Mouse (Mus musculus) heart, adult 2 months (tissue): ENCODE results near the gene Pard3. TPM values are rescaled to one million over a fixed set of nuclear protein-coding genes. Genes with fewer than 3 reads are reported as not detected.

ENCODE experiments used
- DNase-seq, 2 experiments: peaks; one replicate each; pipeline ENCODE4 v3.0.0; 2021
- H3K27ac ChIP-seq: fragments of 200-600 bp; 2 replicates; pipeline ENCODE4 v1.8.1; 2022
- H3K27me3 ChIP-seq: fragments of 200-500 bp; 2 replicates; pipeline ENCODE4 v1.6.1; 2012; ENCODE audit warnings: mild to moderate bottlenecking, low read length, inconsistent platforms, mixed read lengths; ENCODE audit not compliant: control insufficient read depth, insufficient read depth
- H3K36me3 ChIP-seq: fragments of 200-500 bp; 2 replicates; pipeline ENCODE4 v1.6.1; 2012; ENCODE audit warnings: low read length, inconsistent platforms; ENCODE audit not compliant: control insufficient read depth, insufficient read depth
- H3K4me1 ChIP-seq: fragments of 200-500 bp; 2 replicates; pipeline ENCODE4 v1.6.1; 2011; ENCODE audit warnings: low read length; ENCODE audit not compliant: control insufficient read depth, insufficient read depth
- H3K4me3 ChIP-seq: fragments of 200-600 bp; 2 replicates; pipeline ENCODE4 v1.8.1; 2022
- H3K79me2 ChIP-seq: fragments of 200-500 bp; replicated peaks from 2 replicates; pipeline ENCODE4 v1.6.1; 2012; ENCODE audit warnings: mild to moderate bottlenecking, inconsistent platforms, low read length, moderate library complexity, mixed read lengths; ENCODE audit not compliant: control insufficient read depth, insufficient read depth
- H3K9ac ChIP-seq: fragments of 200-500 bp; 2 replicates; pipeline ENCODE4 v1.6.1; 2012; ENCODE audit warnings: low read depth, mild to moderate bottlenecking, control low read depth, inconsistent platforms, low read length, mixed read lengths
- CTCF ChIP-seq: fragments of 200-600 bp; IDR thresholded peaks from 2 replicates; pipeline ENCODE4 v1.8.1; 2022; ENCODE audit warnings: antibody characterized with exemption, mild to moderate bottlenecking, moderate library complexity
- EP300 ChIP-seq: fragments of 200-500 bp; IDR thresholded peaks from 2 replicates; pipeline ENCODE4 v1.6.1; 2011; ENCODE audit warnings: low read depth, low read length, control low read depth; ENCODE audit not compliant: insufficient read depth
- POLR2A ChIP-seq: fragments of 200-500 bp; IDR thresholded peaks from 2 replicates; pipeline ENCODE4 v1.6.1; 2011; ENCODE audit warnings: mild to moderate bottlenecking, low read depth, low read length, control low read depth; ENCODE audit not compliant: insufficient read depth
- WGBS: fragments of 180-500 bp; shearing (Covaris S2); methylation state at CpG from one replicate; pipeline ENCODE4 v1.1.7; 2018; 5-methylcytosine and 5-hydroxymethylcytosine counted together
- intact Hi-C: fragments of 180-260 bp; cut with DNase I; formaldehyde crosslinking; loops from one replicate; pipeline ENCODE4 v1.15.1; 2025
- polyA plus RNA-seq: library from polyadenylated mRNA; depleted of rRNA; stranded (reverse); fragments of >200 nt; gene quantifications from 2 replicates; pipeline ENCODE4 v1.2.3, GENCODE M21; 2012
- total RNA-seq, 2 experiments: library from RNA; stranded (reverse); gene quantifications; 2 replicates each; pipeline ENCODE4 v1.2.3; 2021

The Pard3 gene
- total and polyA plus RNA-seq, 3 experiments, result 23.7 to 32.9 (median 30.1) TPM

- no peaks in the 10 kb centered on the region; the same call in 1 of the 2 replicates for H3K79me2 ChIP-seq
- no peak for DNase-seq
- WGBS, result 75% methylated on average over 2 of the region's 2 CpGs
- H3K4me1 ChIP-seq, result peaks cover 2% of the 10 kb centered on the region; the same call in 1 of the 2 replicates
- no peaks in the 10 kb centered on the region for H3K27me3 ChIP-seq
- H3K27ac ChIP-seq, result no peak overlapping the region
- no peak overlapping the region for H3K4me3 ChIP-seq
- intact Hi-C loops, result no loop called here
- no peak overlapping the region for H3K9ac ChIP-seq
- no peaks in the 10 kb centered on the region for H3K36me3 ChIP-seq
- no peak for TF ChIP-seq EP300
- TF ChIP-seq POLR2A, result no peak
- TF ChIP-seq CTCF, result no peak
Measured at GRCm38 (mm10) chr8:127269082-127269747, 205.5 kb downstream of the Pard3 start.

- Histone ChIP-seq H3K36me3 (no peaks in the 10 kb centered on the region), H3K79me2 (no peaks in the 10 kb centered on the region; the same call in 1 of the 2 replicates), H3K27ac (no peak overlapping the region), H3K27me3 (no peaks in the 10 kb centered on the region), H3K4me3 (no peak overlapping the region), H3K4me1 (no peaks in the 10 kb centered on the region), H3K9ac (no peak overlapping the region)
- TF ChIP-seq EP300, result no peak
- no peak for TF ChIP-seq POLR2A
- no peak for TF ChIP-seq CTCF
- intact Hi-C loops, result no loop called here
- WGBS, result 92% methylated on average over 3 of the region's 3 CpGs
- no peak for DNase-seq
Measured at GRCm38 (mm10) chr8:127271186-127271585, 207.5 kb downstream of the Pard3 start.

- no peak for TF ChIP-seq CTCF
- TF ChIP-seq POLR2A, result no peak
- no peak for TF ChIP-seq EP300
- Histone ChIP-seq H3K27ac (no peak overlapping the region), H3K27me3 (no peaks in the 10 kb centered on the region), H3K9ac (no peak overlapping the region), H3K36me3 (peaks cover 3% of the 10 kb centered on the region), H3K4me3 (no peak overlapping the region), H3K79me2 (no peaks in the 10 kb centered on the region), H3K4me1 (no peaks in the 10 kb centered on the region)
- WGBS, result 94% methylated on average over 7 of the region's 7 CpGs
- intact Hi-C loops, result no loop called here
- no peak for DNase-seq
Measured at GRCm38 (mm10) chr8:127280299-127280974, 216.7 kb downstream of the Pard3 start.

GRCm38 (mm10) chr8:127281035-127281434 lies 217.3 kb downstream of the Pard3 start:
- H3K27ac ChIP-seq, result no peak overlapping the region
- DNase-seq, result no peak
- intact Hi-C loops, result no loop called here
- TF ChIP-seq EP300 (no peak), CTCF (no peak), POLR2A (no peak)
- no peak overlapping the region for H3K9ac ChIP-seq
- peaks cover 3% of the 10 kb centered on the region for H3K36me3 ChIP-seq
- no peak overlapping the region for H3K4me3 ChIP-seq
- no peaks in the 10 kb centered on the region for H3K4me1 ChIP-seq
- H3K79me2 ChIP-seq, result no peaks in the 10 kb centered on the region
- WGBS, result 94% methylated on average over 4 of the region's 4 CpGs
- H3K27me3 ChIP-seq, result no peaks in the 10 kb centered on the region

- no peak for DNase-seq
- Histone ChIP-seq H3K9ac (no peak overlapping the region), H3K4me1 (no peaks in the 10 kb centered on the region), H3K79me2 (no peaks in the 10 kb centered on the region; the same call in 1 of the 2 replicates), H3K27ac (no peak overlapping the region), H3K27me3 (no peaks in the 10 kb centered on the region), H3K4me3 (no peak overlapping the region), H3K36me3 (no peaks in the 10 kb centered on the region)
- intact Hi-C loops, result no loop called here
- TF ChIP-seq CTCF (peak; percentile 61), EP300 (no peak)
- WGBS, result 93% methylated on average over 9 of the region's 9 CpGs
Measured at GRCm38 (mm10) chr8:127284462-127285216, 220.9 kb downstream of the Pard3 start.

- TF ChIP-seq EP300 (no peak), POLR2A (no peak), CTCF (no peak)
- no peaks in the 10 kb centered on the region for H3K36me3 ChIP-seq
Measured at GRCm38 (mm10) chr8:127287816-127288215, 224.1 kb downstream of the Pard3 start.

More at GRCm38 (mm10) chr8:127287816-127288215, 224.1 kb downstream of the Pard3 start:
- Histone ChIP-seq H3K79me2 (no peaks in the 10 kb centered on the region; the same call in none of the 2 replicates), H3K4me3 (no peak overlapping the region), H3K4me1 (no peaks in the 10 kb centered on the region), H3K9ac (no peak overlapping the region), H3K27me3 (no peaks in the 10 kb centered on the region), H3K27ac (no peak overlapping the region)
- intact Hi-C loops, result no loop called here
- DNase-seq, result no peak
- 88% methylated on average over 10 of the region's 10 CpGs for WGBS
